Mouse (Mus musculus) embryonic facial prominence, embryonic 12.5 days (tissue): Measurements from ENCODE around the gene Pfdn2. TPM values are rescaled to one million over a fixed set of nuclear protein-coding genes. Genes with fewer than 3 reads are reported as not detected.
A peak's percentile ranks its signal among the peaks of the same experiment; 100 is the strongest.

Source experiments
- ATAC-seq: fragments of 200-750 bp; cut with Nextera tagmentation; 2 replicates; pipeline ENCODE4 v1.8.0; 2017; ENCODE audit not compliant: insufficient number of reproducible peaks, insufficient read depth, low FRiP score, low TSS enrichment
- H3K27ac ChIP-seq: fragments of 300-500 bp; sonication (generic); 2 replicates; pipeline ENCODE4 v1.5.1; 2016; ENCODE audit warnings: mild to moderate bottlenecking
- H3K27me3 ChIP-seq: fragments of 300-500 bp; sonication (generic); 2 replicates; pipeline ENCODE4 v1.6.1; 2016; ENCODE audit warnings: mild to moderate bottlenecking, moderate library complexity
- H3K36me3 ChIP-seq: fragments of 300-500 bp; sonication (generic); 2 replicates; pipeline ENCODE4 v1.6.1; 2016; ENCODE audit warnings: mild to moderate bottlenecking
- H3K4me1 ChIP-seq: fragments of 300-500 bp; sonication (generic); 2 replicates; pipeline ENCODE4 v1.6.1; 2016
- H3K4me2 ChIP-seq: fragments of 300-500 bp; sonication (generic); replicated peaks from 2 replicates; pipeline ENCODE4 v1.6.1; 2016; ENCODE audit warnings: mild to moderate bottlenecking, moderate library complexity
- H3K4me3 ChIP-seq: fragments of 300-500 bp; sonication (generic); 2 replicates; pipeline ENCODE4 v1.5.1; 2016; ENCODE audit warnings: mild to moderate bottlenecking
- H3K9ac ChIP-seq: fragments of 300-500 bp; sonication (generic); 2 replicates; pipeline ENCODE4 v1.6.1; 2016; ENCODE audit warnings: mild to moderate bottlenecking, moderate library complexity
- H3K9me3 ChIP-seq: fragments of 300-500 bp; sonication (generic); 2 replicates; pipeline ENCODE4 v1.6.1; 2016; ENCODE audit warnings: mild to moderate bottlenecking, moderate library complexity
- WGBS: fragments of 180-500 bp; shearing (Covaris S2); methylation state at CpG from one replicate; pipeline ENCODE4 v1.1.7; 2016; 5-methylcytosine and 5-hydroxymethylcytosine counted together
- polyA plus RNA-seq: library from polyadenylated mRNA; unstranded; fragments of >200 nt; fragmentation: Nextera tagmentation; extraction: Ambion mirVana; gene quantifications from 2 replicates; pipeline ENCODE4 v1.2.1, GENCODE M21; 2016

The Pfdn2 gene
- polyA plus RNA-seq, 1 experiment from 2014 or later = 127 TPM

- Histone ChIP-seq H3K9me3 (no peaks in the 10 kb centered on the region), H3K27me3 (peaks cover 13% of the 10 kb centered on the region), H3K36me3 (no peaks in the 10 kb centered on the region), H3K4me3 (peak overlapping the region; percentile 20), H3K27ac (no peak overlapping the region), H3K4me1 (peaks cover 12% of the 10 kb centered on the region; the same call in 1 of the 2 replicates), H3K9ac (no peak overlapping the region), H3K4me2 (peak overlapping the region; percentile 43)
- peak; percentile 18; the same call in 1 of the 2 replicates for ATAC-seq
- WGBS = 5% methylated on average over 31 of the region's 31 CpGs
Observed at GRCm38 (mm10) chr1:171379935-171380599, 34.6 kb downstream of the Pfdn2 start.

- no peak for ATAC-seq
Observed at GRCm38 (mm10) chr1:171382096-171382620, 36.7 kb downstream of the Pfdn2 start.

GRCm38 (mm10) chr1:171384361-171384760 lies 38.9 kb downstream of the Pfdn2 start:
- H3K4me2 ChIP-seq = no peak overlapping the region
- no peaks in the 10 kb centered on the region for H3K36me3 ChIP-seq
- no peak for ATAC-seq
- no peak overlapping the region for H3K27ac ChIP-seq
- no peak overlapping the region for H3K9ac ChIP-seq
- no peak overlapping the region for H3K4me3 ChIP-seq
- peaks cover 11% of the 10 kb centered on the region for H3K27me3 ChIP-seq
- H3K9me3 ChIP-seq = no peaks in the 10 kb centered on the region
- H3K4me1 ChIP-seq = peaks cover 12% of the 10 kb centered on the region; the same call in 1 of the 2 replicates
- 55% methylated on average over 9 of the region's 9 CpGs for whole genome bisulfite sequencing

More at GRCm38 (mm10) chr1:171382096-171382620, 36.7 kb downstream of the Pfdn2 start:
- Histone ChIP-seq H3K36me3 (no peaks in the 10 kb centered on the region), H3K9ac (no peak overlapping the region), H3K4me2 (no peak overlapping the region), H3K27me3 (peaks cover 13% of the 10 kb centered on the region), H3K27ac (no peak overlapping the region), H3K4me3 (no peak overlapping the region), H3K9me3 (no peaks in the 10 kb centered on the region), H3K4me1 (peaks cover 11% of the 10 kb centered on the region; the same call in 1 of the 2 replicates)
- WGBS = 79% methylated on average over 11 of the region's 11 CpGs

- Histone ChIP-seq H3K4me1 (peaks cover 7% of the 10 kb centered on the region; the same call in 1 of the 2 replicates), H3K27ac (no peak overlapping the region), H3K9ac (no peak overlapping the region), H3K4me3 (no peak overlapping the region), H3K27me3 (peaks cover 5% of the 10 kb centered on the region), H3K4me2 (no peak overlapping the region), H3K36me3 (no peaks in the 10 kb centered on the region), H3K9me3 (no peaks in the 10 kb centered on the region)
- ATAC-seq = no peak
- WGBS = 65% methylated on average over 9 of the region's 9 CpGs
Observed at GRCm38 (mm10) chr1:171385171-171385570, 39.7 kb downstream of the Pfdn2 start.

- Histone ChIP-seq H3K27ac (no peak overlapping the region), H3K4me3 (no peak overlapping the region), H3K4me1 (0 out of 2 replicates have a peak, but pooled peaks cover 4% of the 10 kb centered on the region), H3K4me2 (no peak overlapping the region), H3K9me3 (no peaks in the 10 kb centered on the region), H3K9ac (no peak overlapping the region), H3K36me3 (no peaks in the 10 kb centered on the region), H3K27me3 (no peaks in the 10 kb centered on the region)
- no peak for ATAC-seq
- WGBS = 14% methylated on average over 6 of the region's 6 CpGs
Observed at GRCm38 (mm10) chr1:171387099-171387498, 41.6 kb downstream of the Pfdn2 start.

- no peak within 1 kb of the TSS for H3K9ac ChIP-seq
- H3K9me3 ChIP-seq = no peaks in the 10 kb centered on the region
- H3K4me1 ChIP-seq = 0 out of 2 replicates have a peak, but pooled peaks cover 4% of the 10 kb centered on the region
- ATAC-seq = no peak
- H3K36me3 ChIP-seq = no peaks in the 10 kb centered on the region
- no peaks in the 10 kb centered on the region for H3K27me3 ChIP-seq
- WGBS = 75% methylated on average over 15 of the region's 15 CpGs
- no peak within 1 kb of the TSS for H3K4me3 ChIP-seq
- no peak within 1 kb of the TSS for H3K4me2 ChIP-seq
- H3K27ac ChIP-seq = no peak within 1 kb of the TSS
Observed at GRCm38 (mm10) chr1:171388376-171389102, 43.1 kb downstream of the Pfdn2 start, which contains the start of gene Arhgap30. TSS of gene Arhgap30 (plus strand) at chr1:171388954.

- H3K36me3 ChIP-seq = no peaks in the 10 kb centered on the region
- H3K9me3 ChIP-seq = no peaks in the 10 kb centered on the region
- no peak for ATAC-seq
- H3K27me3 ChIP-seq = no peaks in the 10 kb centered on the region
- no peak overlapping the region for H3K9ac ChIP-seq
- WGBS = 74% methylated on average over 3 of the region's 4 CpGs
- H3K4me2 ChIP-seq = no peak overlapping the region
- H3K27ac ChIP-seq = no peak overlapping the region
- 0 out of 2 replicates have a peak, but pooled peaks cover 4% of the 10 kb centered on the region for H3K4me1 ChIP-seq
- H3K4me3 ChIP-seq = no peak overlapping the region
Observed at GRCm38 (mm10) chr1:171390101-171390500, 44.6 kb downstream of the Pfdn2 start.

GRCm38 (mm10) chr1:171401821-171402220 lies 56.4 kb downstream of the Pfdn2 start:
- 78% methylated on average over 4 of the region's 4 CpGs for WGBS
- Histone ChIP-seq H3K4me2 (no peak overlapping the region), H3K4me1 (no peaks in the 10 kb centered on the region), H3K4me3 (no peak overlapping the region), H3K27ac (no peak overlapping the region), H3K36me3 (no peaks in the 10 kb centered on the region), H3K27me3 (no peaks in the 10 kb centered on the region), H3K9me3 (no peaks in the 10 kb centered on the region), H3K9ac (no peak overlapping the region)
- ATAC-seq = no peak

- H3K4me3 ChIP-seq = no peak overlapping the region
- no peak overlapping the region for H3K4me2 ChIP-seq
- H3K9ac ChIP-seq = no peak overlapping the region
- H3K36me3 ChIP-seq = no peaks in the 10 kb centered on the region
- no peak for ATAC-seq
- H3K9me3 ChIP-seq = no peaks in the 10 kb centered on the region
- H3K27me3 ChIP-seq = 0 out of 2 replicates have a peak, but pooled peaks cover 3% of the 10 kb centered on the region
- 74% methylated on average over 9 of the region's 9 CpGs for WGBS
- no peaks in the 10 kb centered on the region for H3K4me1 ChIP-seq
- H3K27ac ChIP-seq = no peak overlapping the region
Observed at GRCm38 (mm10) chr1:171402991-171403390, 57.5 kb downstream of the Pfdn2 start.

GRCm38 (mm10) chr1:171407263-171407662 lies 61.8 kb downstream of the Pfdn2 start:
- Histone ChIP-seq H3K4me2 (no peak overlapping the region), H3K27me3 (peaks cover 8% of the 10 kb centered on the region; the same call in 1 of the 2 replicates), H3K27ac (no peak overlapping the region), H3K4me3 (no peak overlapping the region), H3K36me3 (no peaks in the 10 kb centered on the region), H3K4me1 (no peaks in the 10 kb centered on the region), H3K9ac (no peak overlapping the region), H3K9me3 (no peaks in the 10 kb centered on the region)
- no peak for ATAC-seq
- 72% methylated on average over 5 of the region's 5 CpGs for WGBS
